Mouse (Mus musculus) ES-E14 (cell line): Measurements from ENCODE around the gene Tm6sf2.

Experiments
- CHD2 ChIP-seq: IDR thresholded peaks from 2 replicates; pipeline ENCODE4 v1.6.1; 2014; ENCODE audit warnings: mild to moderate bottlenecking, low read depth, low read length, inconsistent platforms
- HCFC1 ChIP-seq: IDR thresholded peaks from 2 replicates; pipeline ENCODE4 v1.6.1; 2012; ENCODE audit warnings: low read length, inconsistent platforms, borderline replicate concordance; ENCODE audit not compliant: insufficient read depth
- MAFK ChIP-seq: IDR thresholded peaks from 2 replicates; pipeline ENCODE4 v1.6.1; 2014; ENCODE audit warnings: mild to moderate bottlenecking, low read depth, low read length, inconsistent platforms; ENCODE audit not compliant: insufficient read depth
- ZC3H11A ChIP-seq: IDR thresholded peaks from 2 replicates; pipeline ENCODE4 v1.6.1; 2012; ENCODE audit warnings: low read depth, mild to moderate bottlenecking, inconsistent platforms, low read length, borderline replicate concordance
- ZNF384 ChIP-seq: IDR thresholded peaks from 2 replicates; pipeline ENCODE4 v1.6.1; 2012; ENCODE audit warnings: low read depth, low read length, inconsistent platforms

- no peak for TF ChIP-seq ZNF384
- TF ChIP-seq CHD2 = no peak
- no peak for TF ChIP-seq ZC3H11A
- no peak for TF ChIP-seq HCFC1
- TF ChIP-seq MAFK = no peak
Observed at GRCm38 (mm10) chr8:70114488-70114887, 41.8 kb downstream of the Tm6sf2 start.
